Mouse (Mus musculus) macrophage (primary cell): Measurements from ENCODE around the gene Zap70. TPM values are rescaled to one million over a fixed set of nuclear protein-coding genes. Genes with fewer than 3 reads are reported as not detected.

Experiments used
- H3K27ac ChIP-seq: fragments of 350-480 bp; formaldehyde crosslinking; 2 replicates; pipeline ENCODE4 v1.9.0; 2021
- H3K36me3 ChIP-seq: fragments of 350-480 bp; formaldehyde crosslinking; 2 replicates; pipeline ENCODE4 v1.9.0; 2021; ENCODE audit errors: inconsistent target
- H3K4me3 ChIP-seq: fragments of 350-480 bp; formaldehyde crosslinking; 2 replicates; pipeline ENCODE4 v1.9.0; 2021; ENCODE audit errors: inconsistent target
- H3K79me2 ChIP-seq: fragments of 350-480 bp; formaldehyde crosslinking; 2 replicates; pipeline ENCODE4 v1.9.0; 2021; ENCODE audit errors: inconsistent target
- WGBS: methylation state at CpG from one replicate; pipeline ENCODE4 v1.1.7; 2026; ENCODE audit warnings: inconsistent platforms; ENCODE audit not compliant: missing documents; 5-methylcytosine and 5-hydroxymethylcytosine counted together
- polyA plus RNA-seq: library from polyadenylated mRNA; stranded (reverse); fragments of 250-400 nt; gene quantifications from 3 replicates; pipeline ENCODE4 v1.2.4, GENCODE M21; 2018; ENCODE audit warnings: inconsistent platforms
- total RNA-seq, 78 experiments: library from RNA; depleted of rRNA; stranded (reverse); fragments of 250-400 nt; gene quantifications; 1 replicate in 9 of 78; 2 replicates in 24 of 78; 3 replicates in 43 of 78; 4 replicates in 2 of 78; pipeline ENCODE4 v1.2.4; 2018; ENCODE audit warnings: inconsistent platforms in 56 of 78

The Zap70 gene
- total RNA-seq (2018; cell fraction: chromatin; rRNA removed), result 1 to 10 TPM in 6 of 26 experiments, under 1 TPM in 6, not detected in 14; 0.29 to 1.8 (median 0.94) TPM
- total RNA-seq (2018; cell fraction: cytosol; rRNA removed), result under 1 TPM in 2 of 26 experiments, not detected in 24; 0.07 to 0.12 TPM
- 1 to 10 TPM in 2 of 26 experiments, under 1 TPM in 6, not detected in 18; 0.35 to 1.3 (median 0.88) TPM for total RNA-seq (2018; cell fraction: nucleus; rRNA removed)
- polyA plus RNA-seq, result not detected in 3 replicates

DNA sequence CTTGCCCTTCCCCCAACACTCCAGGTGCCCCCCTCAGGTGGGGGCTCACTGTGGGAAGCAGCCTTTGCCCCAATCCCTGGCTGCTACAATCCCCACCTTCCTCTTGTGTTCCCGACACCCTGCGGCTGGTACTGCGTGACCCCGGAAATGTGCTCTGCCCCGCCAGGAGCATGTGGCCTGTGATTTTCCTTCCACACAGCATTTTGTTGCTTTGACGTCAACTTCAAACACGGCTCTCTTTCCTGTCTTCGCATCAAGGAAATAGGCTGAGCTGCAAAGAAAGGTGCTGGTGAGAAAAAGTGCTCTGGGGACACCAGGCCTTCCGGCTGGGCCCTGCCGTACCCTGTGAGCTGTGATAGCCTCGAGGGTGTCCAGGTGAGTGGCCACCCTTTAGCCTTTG, at the start of gene Zap70:
TSS of gene Zap70 (plus strand) at position 231 of the 400 bp plus-strand sequence.
- H3K79me2 ChIP-seq, result no peaks in the 10 kb centered on the region
- 96% methylated on average over 11 of the region's 11 CpGs for WGBS
- H3K27ac ChIP-seq, result no peak within 1 kb of the TSS
- no peaks in the 10 kb centered on the region for H3K36me3 ChIP-seq
- H3K4me3 ChIP-seq, result no peak within 1 kb of the TSS

DNA sequence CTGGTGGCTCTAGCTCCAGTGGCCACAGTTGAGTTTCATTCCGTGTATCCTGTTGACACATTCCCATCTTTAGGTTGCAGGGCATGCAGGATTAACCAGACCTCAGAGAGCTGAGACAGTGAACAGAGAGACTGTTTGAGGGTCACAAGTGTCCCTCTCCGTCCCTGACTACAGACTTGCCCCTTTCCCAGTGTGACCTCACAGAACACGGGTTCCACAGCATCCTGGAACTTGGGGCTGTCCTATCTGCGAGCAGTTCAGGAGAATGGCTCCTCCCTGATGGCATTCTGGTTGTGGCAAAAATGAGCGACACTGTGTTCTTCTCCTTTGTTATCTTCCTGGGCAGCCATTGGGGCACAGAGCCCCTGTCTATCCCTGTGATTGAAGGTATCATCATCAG, 47.3 kb upstream of the Zap70 start, which contains the start of gene Actr1b:
TSS of gene Actr1b (minus strand) at position 112 of the 400 bp plus-strand sequence.
- 93% methylated on average over 5 of the region's 5 CpGs for WGBS

DNA sequence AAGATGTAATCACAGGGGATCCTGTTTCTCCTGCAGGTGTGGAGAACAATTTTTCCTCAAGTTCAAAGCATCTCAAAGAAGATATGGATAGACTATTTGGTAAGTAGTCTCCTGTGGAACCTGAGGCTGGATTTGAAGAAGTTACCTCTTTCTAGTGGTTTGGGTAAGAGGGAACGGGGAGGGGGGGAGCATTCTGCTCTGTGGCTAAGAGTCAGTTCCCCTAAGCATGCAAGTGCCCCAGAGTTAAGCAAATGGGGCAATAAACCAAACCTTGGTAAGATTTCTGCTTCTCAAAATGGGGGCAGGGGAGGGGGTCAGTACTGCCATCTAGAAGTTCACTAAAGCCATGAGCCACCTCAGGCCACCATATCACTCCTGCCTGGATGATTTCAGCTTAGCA, 42.8 kb upstream of the Zap70 start:
- H3K79me2 ChIP-seq, result no peaks in the 10 kb centered on the region
- WGBS, result 22% methylated on average over 1 of the region's 1 CpGs
- H3K27ac ChIP-seq, result no peak overlapping the region
- H3K36me3 ChIP-seq, result no peaks in the 10 kb centered on the region
- H3K4me3 ChIP-seq, result no peak overlapping the region

More for the DNA sequence above, 47.3 kb upstream of the Zap70 start, which contains the start of gene Actr1b:
- Histone ChIP-seq H3K79me2 (peaks cover 2% of the 10 kb centered on the region), H3K36me3 (no peaks in the 10 kb centered on the region), H3K27ac (no peak within 1 kb of the TSS), H3K4me3 (no peak within 1 kb of the TSS)

DNA sequence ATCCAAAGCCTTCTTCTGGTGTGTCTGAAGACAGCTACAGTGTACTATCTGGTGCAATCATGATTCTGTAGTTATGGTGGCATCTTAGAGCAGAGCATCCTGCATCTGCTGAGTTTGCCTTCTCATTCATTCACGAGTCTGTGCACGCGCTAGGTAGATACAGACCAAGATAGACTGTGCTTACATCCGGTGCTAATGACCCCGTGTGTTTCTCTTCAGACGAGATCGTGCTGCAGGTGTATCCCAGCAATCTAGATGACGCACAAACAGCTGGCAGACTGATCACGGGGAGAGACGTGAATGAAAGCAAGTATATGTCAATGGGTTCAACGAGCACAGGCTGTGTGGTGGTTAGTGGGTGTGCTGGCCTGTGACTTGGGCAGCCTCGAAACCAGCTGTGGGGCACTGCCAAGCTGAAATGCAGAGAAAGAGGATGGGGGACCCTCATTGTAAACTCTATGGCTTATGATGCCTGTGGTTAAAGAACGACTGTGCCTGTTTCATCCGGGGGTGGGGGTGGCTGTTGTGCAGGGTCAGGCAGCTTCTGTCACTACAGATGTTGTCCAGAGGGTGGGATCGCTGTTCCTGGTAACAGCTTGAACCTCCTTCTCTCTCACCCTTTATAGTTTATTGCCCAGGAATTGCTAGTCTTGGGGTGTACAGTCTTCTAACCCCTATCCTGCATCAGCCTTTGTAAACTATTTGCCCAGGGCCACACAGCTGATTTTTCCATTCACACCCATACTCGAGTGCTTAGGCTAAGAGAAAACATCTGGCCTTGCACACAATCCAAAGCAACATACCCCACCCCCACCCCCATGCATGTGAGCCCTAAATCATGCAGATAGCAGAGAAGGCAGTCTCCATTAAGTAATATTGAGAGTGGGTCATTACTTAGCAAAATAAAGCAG, 38.2 kb upstream of the Zap70 start:
- 83% methylated on average over 16 of the region's 16 CpGs for WGBS
- H3K79me2 ChIP-seq, result no peaks in the 10 kb centered on the region

DNA sequence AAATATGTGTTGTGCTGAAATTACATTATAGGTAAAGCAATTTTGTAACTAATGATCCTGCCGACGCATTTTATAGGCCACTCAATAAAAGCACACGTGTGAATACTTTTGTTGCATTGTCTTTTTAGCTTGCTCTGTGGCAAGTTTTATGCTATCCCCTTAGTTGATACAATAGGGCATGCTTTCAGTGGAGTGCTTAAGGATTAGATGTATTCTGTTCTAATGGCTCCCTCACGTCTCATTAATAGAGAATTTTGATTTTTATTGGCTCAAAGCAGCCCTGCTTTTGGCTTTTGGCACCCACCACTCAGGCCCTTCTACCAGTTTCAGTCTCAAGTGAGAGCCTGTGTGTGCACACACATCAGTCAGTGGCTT, 37.6 kb upstream of the Zap70 start:
- WGBS, result 95% methylated on average over 4 of the region's 4 CpGs
- no peaks in the 10 kb centered on the region for H3K79me2 ChIP-seq
- H3K4me3 ChIP-seq, result no peak overlapping the region
- no peaks in the 10 kb centered on the region for H3K36me3 ChIP-seq
- H3K27ac ChIP-seq, result no peak overlapping the region

More for the DNA sequence above, 38.2 kb upstream of the Zap70 start:
- Histone ChIP-seq H3K36me3 (no peaks in the 10 kb centered on the region), H3K4me3 (no peak overlapping the region), H3K27ac (no peak overlapping the region)

DNA sequence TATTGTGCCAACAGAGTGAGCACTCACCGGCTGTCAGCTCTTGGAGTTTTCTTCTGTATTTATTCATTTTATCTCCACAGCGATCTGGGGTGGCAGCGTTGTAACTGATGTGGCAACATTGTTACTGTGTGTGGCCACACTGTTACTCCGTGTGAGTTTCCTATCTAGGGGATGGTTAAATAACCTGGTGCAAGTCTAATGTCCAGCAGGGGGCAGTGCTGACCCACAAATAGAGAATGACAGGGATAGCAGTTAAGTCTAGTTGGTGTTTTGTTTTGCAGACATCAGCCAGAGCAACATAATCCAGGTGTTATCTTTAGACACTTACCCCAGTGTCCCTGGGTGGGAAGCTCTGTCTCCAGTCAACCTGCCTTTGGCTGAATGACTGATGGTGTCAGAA, 24.3 kb upstream of the Zap70 start:
- H3K36me3 ChIP-seq, result no peaks in the 10 kb centered on the region
- no peak overlapping the region for H3K4me3 ChIP-seq
- H3K27ac ChIP-seq, result no peak overlapping the region
- 4% methylated on average over 4 of the region's 4 CpGs for WGBS
- H3K79me2 ChIP-seq, result no peaks in the 10 kb centered on the region

DNA sequence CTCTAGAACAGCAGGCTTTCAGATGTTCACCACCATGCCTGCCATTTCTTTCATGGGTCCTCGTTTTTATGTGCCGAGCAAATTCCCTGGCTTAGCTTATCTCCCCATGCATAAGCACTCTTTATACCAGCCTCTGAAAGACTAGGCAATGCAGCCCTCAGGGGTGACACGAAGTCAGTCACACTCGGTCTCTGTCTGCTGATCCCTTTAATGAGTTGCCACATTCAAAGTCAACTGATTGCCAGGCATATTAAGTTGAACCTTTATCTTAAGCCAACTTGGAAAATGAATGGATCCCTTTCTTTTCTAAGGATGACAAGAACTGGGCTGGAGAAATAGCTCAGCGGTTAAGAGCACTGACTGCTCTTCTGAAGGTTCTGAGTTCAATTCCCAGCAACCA, 22.4 kb upstream of the Zap70 start:
- H3K4me3 ChIP-seq, result no peak overlapping the region
- no peaks in the 10 kb centered on the region for H3K79me2 ChIP-seq
- 95% methylated on average over 5 of the region's 5 CpGs for WGBS

DNA sequence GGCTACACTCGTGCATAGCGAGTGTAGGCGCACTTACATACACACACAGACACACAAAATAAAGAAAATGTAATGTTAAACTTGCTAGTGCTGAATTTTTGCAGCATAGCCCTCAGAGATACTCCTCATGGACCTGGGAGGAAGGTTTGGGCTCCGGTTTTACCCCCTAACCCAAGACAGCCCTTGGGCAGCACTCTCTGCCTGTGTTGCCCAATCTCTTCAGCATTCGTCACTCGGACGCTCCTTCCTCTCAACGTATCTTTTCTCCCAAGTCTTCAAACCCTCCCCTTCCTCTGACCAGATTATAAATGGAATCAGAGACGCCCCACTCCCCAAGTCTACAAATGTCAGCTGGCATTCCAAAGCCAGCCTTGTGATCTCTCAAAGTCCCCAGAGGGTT, 18.6 kb upstream of the Zap70 start:
- no peak overlapping the region for H3K4me3 ChIP-seq
- WGBS, result 71% methylated on average over 9 of the region's 9 CpGs
- H3K27ac ChIP-seq, result no peak overlapping the region
- no peaks in the 10 kb centered on the region for H3K79me2 ChIP-seq
- no peaks in the 10 kb centered on the region for H3K36me3 ChIP-seq

More for the DNA sequence above, 22.4 kb upstream of the Zap70 start:
- H3K36me3 ChIP-seq, result no peaks in the 10 kb centered on the region
- no peak overlapping the region for H3K27ac ChIP-seq

DNA sequence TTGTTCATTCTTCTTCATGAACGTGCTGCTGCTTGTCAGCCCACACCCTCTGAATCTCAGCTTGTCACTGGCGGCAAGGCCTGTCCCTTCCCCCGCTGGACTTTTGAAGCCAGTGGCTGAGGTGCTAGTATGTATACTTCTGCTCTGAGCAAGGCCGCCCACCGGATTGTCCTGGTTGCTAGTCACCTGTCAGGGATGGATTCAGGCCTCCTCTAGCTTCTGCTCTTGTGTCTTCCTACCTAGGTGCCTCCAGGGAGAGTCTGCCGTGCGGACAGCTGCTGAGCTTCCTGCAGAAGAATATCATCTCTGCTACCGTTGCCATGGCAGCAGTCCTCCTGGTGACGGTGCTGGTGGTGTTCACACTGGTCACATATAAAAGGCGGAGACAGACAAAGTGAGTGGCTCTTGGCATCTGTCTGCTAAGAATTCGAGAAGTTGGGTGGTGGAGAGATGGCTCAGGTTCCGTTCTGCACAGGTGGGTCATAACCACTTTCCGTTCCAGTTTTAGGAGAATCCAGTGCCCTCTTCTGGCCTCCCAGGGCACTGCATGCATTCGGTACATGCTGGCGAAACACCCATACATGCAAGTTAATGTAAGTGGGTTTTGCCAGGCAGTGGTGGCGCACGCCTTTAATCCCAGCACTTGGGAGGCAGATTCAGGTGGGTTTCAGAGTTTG, 17.2 kb upstream of the Zap70 start:
- Histone ChIP-seq H3K4me3 (no peak overlapping the region), H3K27ac (no peak overlapping the region), H3K79me2 (no peaks in the 10 kb centered on the region), H3K36me3 (no peaks in the 10 kb centered on the region)
- 28% methylated on average over 17 of the region's 17 CpGs for WGBS

DNA sequence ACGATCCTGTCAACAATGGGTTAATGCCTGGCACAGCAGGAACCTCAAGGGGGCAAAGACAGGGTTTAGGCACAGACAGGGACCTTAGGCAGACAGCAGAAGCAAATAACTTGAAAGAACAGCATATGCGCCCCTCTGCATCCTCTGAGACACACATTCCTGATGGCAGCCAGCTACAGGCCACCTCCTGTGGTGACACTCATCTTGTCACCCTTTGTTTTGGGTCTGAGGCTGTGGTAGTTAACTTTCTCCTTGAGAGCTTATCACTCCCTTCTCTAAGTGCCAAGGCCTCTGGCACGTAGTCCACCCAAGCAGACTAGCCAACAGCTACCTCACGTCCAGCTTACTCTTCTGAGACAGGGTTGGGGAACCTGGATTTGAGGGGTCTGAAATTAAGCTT, 15.9 kb upstream of the Zap70 start:
- 88% methylated on average over 3 of the region's 4 CpGs for WGBS

DNA sequence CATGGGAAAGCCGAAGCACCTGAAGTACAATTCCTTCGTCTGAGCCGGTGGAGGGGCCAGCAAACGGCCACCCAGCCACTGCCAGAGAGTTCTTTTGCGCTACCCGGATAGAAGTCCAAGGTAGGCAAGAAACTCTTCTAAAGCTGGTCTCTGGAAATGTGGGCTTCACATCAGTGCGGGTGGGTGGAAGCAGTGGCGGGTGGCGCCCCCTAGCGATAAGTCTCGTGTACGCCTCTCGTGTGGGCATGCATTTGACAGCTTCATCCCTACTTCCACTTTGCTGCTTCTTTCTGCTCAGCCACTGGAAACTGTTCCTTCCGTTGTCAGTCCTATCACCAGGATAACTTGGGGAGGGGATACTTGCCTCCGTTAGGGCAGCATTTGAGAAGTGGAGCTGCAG, 15.1 kb upstream of the Zap70 start:
- no peak overlapping the region for H3K4me3 ChIP-seq
- no peaks in the 10 kb centered on the region for H3K79me2 ChIP-seq
- 70% methylated on average over 11 of the region's 15 CpGs for WGBS
- H3K27ac ChIP-seq, result no peak overlapping the region
- H3K36me3 ChIP-seq, result no peaks in the 10 kb centered on the region

More for the DNA sequence above, 15.9 kb upstream of the Zap70 start:
- Histone ChIP-seq H3K4me3 (no peak overlapping the region), H3K79me2 (no peaks in the 10 kb centered on the region), H3K27ac (no peak overlapping the region), H3K36me3 (no peaks in the 10 kb centered on the region)

DNA sequence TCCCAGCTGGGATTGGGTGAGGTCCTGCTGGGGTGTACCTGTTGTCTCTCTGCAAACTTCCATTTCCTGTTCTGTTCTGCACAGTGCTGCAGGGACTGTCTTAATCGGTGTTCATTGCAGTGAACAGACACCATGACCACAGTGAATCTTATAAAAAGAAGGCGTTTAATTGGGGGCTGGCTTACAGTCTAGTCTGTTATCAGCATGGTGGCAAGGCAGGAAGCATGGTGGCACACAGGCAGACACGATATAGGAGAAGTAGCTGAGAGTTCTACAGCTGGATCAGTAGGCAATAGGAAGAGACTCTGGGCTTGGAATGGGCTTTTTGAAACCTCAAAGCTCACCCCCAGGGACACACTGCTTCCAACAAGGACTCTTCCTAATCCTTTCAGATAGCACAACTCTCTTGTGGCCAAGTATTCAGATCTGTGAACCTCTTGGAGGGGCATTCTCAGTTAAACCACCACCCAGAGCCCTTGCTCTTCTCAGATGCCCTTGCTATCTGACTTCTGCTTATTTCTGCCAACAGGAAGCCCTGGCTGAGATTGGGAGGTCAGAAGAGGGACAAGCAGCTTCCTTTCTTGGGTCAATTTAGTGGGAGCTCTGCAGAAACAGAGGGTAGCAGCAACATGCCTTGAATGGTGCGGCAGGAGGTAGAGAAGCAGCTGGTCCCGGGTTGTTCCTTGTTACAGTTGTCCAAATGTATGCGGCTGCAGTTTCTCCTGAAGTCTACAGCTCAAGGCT, 7.5 kb upstream of the Zap70 start:
- Histone ChIP-seq H3K79me2 (no peaks in the 10 kb centered on the region), H3K27ac (peak overlapping the region; percentile 40), H3K4me3 (no peak overlapping the region), H3K36me3 (no peaks in the 10 kb centered on the region)
- WGBS, result 3% methylated on average over 6 of the region's 6 CpGs

DNA sequence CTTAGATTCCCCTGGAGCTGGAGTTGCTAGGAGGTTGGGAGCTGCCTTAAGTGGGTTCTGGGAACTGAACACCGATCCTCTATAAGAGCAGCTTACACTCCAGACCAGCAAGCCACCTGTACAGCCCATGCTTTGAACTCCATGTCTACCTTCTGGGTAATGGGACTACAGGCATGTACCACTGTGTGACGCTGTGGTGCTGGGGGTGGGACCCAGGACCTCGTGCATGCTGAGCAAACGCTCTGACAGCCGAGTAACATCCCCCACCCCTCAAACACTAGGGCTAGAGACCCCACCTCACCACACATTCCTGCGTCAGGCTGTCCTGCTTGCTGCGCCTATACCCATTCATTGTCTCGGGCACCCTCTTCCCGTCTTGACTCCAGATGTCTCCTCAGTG, 3.0 kb upstream of the Zap70 start:
- no peak overlapping the region for H3K27ac ChIP-seq
- no peaks in the 10 kb centered on the region for H3K79me2 ChIP-seq
- no peak overlapping the region for H3K4me3 ChIP-seq
- 94% methylated on average over 9 of the region's 9 CpGs for WGBS
- H3K36me3 ChIP-seq, result no peaks in the 10 kb centered on the region

DNA sequence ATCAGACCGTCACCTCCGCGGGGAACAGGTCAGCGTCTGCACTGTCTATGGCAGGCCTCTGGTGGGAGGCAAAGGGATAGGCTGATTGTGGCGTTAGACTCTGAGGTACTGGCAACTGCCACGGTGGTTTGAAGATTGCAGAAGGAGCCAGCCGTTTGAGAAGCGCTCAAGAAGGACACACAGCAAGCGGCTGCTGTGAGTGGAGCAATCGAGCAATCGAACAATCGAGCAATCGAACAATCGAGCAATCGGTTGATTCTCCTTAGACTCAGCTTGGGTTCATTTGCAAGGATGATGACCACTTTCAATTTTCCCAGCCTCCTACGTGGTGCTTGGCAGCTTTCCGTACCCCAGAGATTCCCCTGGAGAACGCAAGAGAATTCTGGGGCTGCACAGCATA, 2.5 kb upstream of the Zap70 start:
- Histone ChIP-seq H3K27ac (no peak overlapping the region), H3K4me3 (no peak overlapping the region), H3K36me3 (no peaks in the 10 kb centered on the region), H3K79me2 (no peaks in the 10 kb centered on the region)
- 88% methylated on average over 18 of the region's 18 CpGs for WGBS
